In the genomic region with DNA sequence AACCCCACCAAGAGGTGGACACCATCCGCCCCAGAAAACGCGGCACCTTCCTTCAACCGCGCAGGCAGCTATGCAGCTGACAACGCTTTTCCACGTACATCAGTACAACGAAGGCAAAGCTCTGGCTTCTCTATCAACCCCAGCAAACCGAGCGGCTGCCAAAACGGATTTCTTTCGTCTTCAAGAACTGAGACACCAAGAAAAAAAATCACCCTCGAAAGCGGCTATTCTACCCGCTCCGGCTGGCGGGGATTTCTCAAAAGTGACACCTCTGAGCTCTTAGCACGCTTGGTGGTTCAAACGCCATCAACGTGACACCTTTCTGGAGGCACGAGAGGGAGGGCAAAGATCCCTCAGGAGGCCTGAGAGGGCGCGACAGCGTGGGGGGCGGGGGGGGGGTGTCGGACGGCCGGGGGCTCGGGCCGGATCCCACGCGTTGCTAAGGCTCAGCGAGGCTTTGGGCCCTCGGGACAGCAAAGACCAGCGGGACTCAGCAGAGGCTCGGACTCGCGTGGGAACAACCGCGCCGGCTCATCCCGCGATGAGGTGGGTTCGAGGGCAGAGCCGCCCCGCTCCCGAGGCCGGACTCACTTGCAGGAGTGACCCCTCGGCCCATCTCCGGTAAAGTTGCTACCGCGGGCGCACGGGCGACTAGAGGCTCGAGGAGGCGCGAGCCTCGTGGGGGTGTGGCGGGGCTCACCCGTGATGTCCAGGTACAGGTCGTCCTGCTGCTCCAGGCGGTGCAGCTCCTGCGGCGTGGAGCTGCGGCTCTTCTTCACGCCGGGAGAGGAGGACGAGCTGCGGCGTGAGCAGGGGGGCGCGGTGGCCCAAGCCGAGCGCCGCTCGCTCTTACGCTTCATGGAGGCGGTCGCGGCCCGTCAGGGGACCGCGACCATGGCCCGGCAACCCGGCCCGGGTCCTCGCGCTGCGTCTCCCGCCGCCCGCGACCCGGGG, we compare ENCODE assay signal across 8 mouse cellular contexts. TPM values are rescaled to one million over a fixed set of nuclear protein-coding genes. Genes with fewer than 3 reads are reported as not detected.
DNase-seq lines count a peak whose midpoint lies in the region; ATAC-seq and TF ChIP-seq lines count a peak whose summit lies in the region.

No protein-coding gene starts in this region.

- H3K4me2 ChIP-seq in forebrain, embryonic 16.5 days (ENCODE audit: low read length), result peak overlapping the region; percentile 100
- peak overlapping the region; percentile 100 for H3K4me2 ChIP-seq in intestine, postnatal 0 days (replicated peaks; ENCODE audit: low read depth)
- peak overlapping the region; percentile 100 for H3K4me2 ChIP-seq in lung, embryonic 16.5 days (ENCODE audit: low read depth, low read length)

- no peaks in the 10 kb centered on the region for H3K36me3 ChIP-seq in forebrain, embryonic 16.5 days (ENCODE audit: control insufficient read depth, insufficient read depth)
- no peaks in the 10 kb centered on the region for H3K36me3 ChIP-seq in intestine, postnatal 0 days (ENCODE audit: control insufficient read depth, insufficient read depth)
- no peaks in the 10 kb centered on the region for H3K36me3 ChIP-seq in lung, embryonic 16.5 days (ENCODE audit: control insufficient read depth, insufficient read depth, low read length)

- under 1% methylated on average over 88 of the region's 95 CpGs for WGBS in forebrain, embryonic 16.5 days
- WGBS in intestine, postnatal 0 days, result 1% methylated on average over 93 of the region's 95 CpGs
- WGBS in lung, embryonic 16.5 days, result under 1% methylated on average over 81 of the region's 95 CpGs

- peaks cover 14% of the 10 kb centered on the region for H3K27me3 ChIP-seq in forebrain, embryonic 16.5 days (replicated peaks; ENCODE audit: control insufficient read depth, insufficient read depth, low read length)
- H3K27me3 ChIP-seq in intestine, postnatal 0 days (replicated peaks; ENCODE audit: control insufficient read depth, insufficient read depth, low read length), result no peaks in the 10 kb centered on the region
- no peaks in the 10 kb centered on the region; the same call in 1 of the 2 replicates for H3K27me3 ChIP-seq in lung, embryonic 16.5 days (ENCODE audit: control insufficient read depth, insufficient read depth, low read depth, low read length)

- no peak for TF ChIP-seq POLR2A in bone marrow macrophage, adult 2 months (IDR thresholded peaks at IDR 0.05; ENCODE audit: borderline replicate concordance, low read depth, low read length)

- no peaks in the 10 kb centered on the region for H3K9me3 ChIP-seq in forebrain, embryonic 16.5 days (ENCODE audit: control insufficient read depth, low read length)
- no peaks in the 10 kb centered on the region for H3K9me3 ChIP-seq in intestine, postnatal 0 days (ENCODE audit: control insufficient read depth)
- no peaks in the 10 kb centered on the region for H3K9me3 ChIP-seq in lung, embryonic 16.5 days (ENCODE audit: control insufficient read depth, low read length)

- peak; percentile 20 to 21 for DNase-seq in spleen, postnatal 10 days (ENCODE audit: low spot score in 2 of 2)
- no peak for DNase-seq in spleen, postnatal 36 days (ENCODE audit: low spot score in 2 of 2)
- peak; percentile 40 to 48 for DNase-seq in right cerebral cortex, adult 2 months (ENCODE audit: low spot score in 2 of 2)
- no peak for DNase-seq in c-Kit-positive CD71-positive TER-119-positive erythroid progenitor cells, embryonic 14.5 days (ENCODE audit: low spot score)

- peak overlapping the region; percentile 66 for H3K9ac ChIP-seq in forebrain, embryonic 16.5 days (replicated peaks; ENCODE audit: low read depth, low read length)
- H3K9ac ChIP-seq in intestine, postnatal 0 days (ENCODE audit: low read depth, low read length), result peak overlapping the region; percentile 50
- H3K9ac ChIP-seq in lung, embryonic 16.5 days (ENCODE audit: low read length), result peak overlapping the region; percentile 73

- peak; percentile 71 for ATAC-seq in forebrain, embryonic 16.5 days
- peak; percentile 74 for ATAC-seq in intestine, postnatal 0 days
- peak; percentile 63 for ATAC-seq in lung, embryonic 16.5 days (ENCODE audit: low read depth)

- peak overlapping the region; percentile 94 for H3K4me3 ChIP-seq in bone marrow macrophage, adult 2 months (ENCODE audit: insufficient read depth, low read length)
- peak overlapping the region; percentile 68 for H3K4me3 ChIP-seq in forebrain, embryonic 16.5 days (replicated peaks; ENCODE audit: low read length)
- H3K4me3 ChIP-seq in intestine, postnatal 0 days (ENCODE audit: low read depth, low read length), result peak overlapping the region; percentile 73
- peak overlapping the region; percentile 80 for H3K4me3 ChIP-seq in lung, embryonic 16.5 days (ENCODE audit: low read length)

- TF ChIP-seq CTCF in bone marrow macrophage, adult 2 months (IDR thresholded peaks at IDR 0.05; ENCODE audit: low read depth, low read length), result no peak
- no peak for TF ChIP-seq CTCF in intestine, postnatal 0 days (IDR thresholded peaks at IDR 0.05; ENCODE audit: low read depth)

- H3K4me1 ChIP-seq in bone marrow macrophage, adult 2 months (ENCODE audit: control insufficient read depth, insufficient read depth, low read length), result peaks cover 14% of the 10 kb centered on the region
- peaks cover 16% of the 10 kb centered on the region for H3K4me1 ChIP-seq in forebrain, embryonic 16.5 days (replicated peaks; ENCODE audit: control insufficient read depth, insufficient read depth, low read length)
- peaks cover 9% of the 10 kb centered on the region; the same call in 1 of the 2 replicates for H3K4me1 ChIP-seq in intestine, postnatal 0 days (replicated peaks; ENCODE audit: control insufficient read depth, insufficient read depth, low read length)
- H3K4me1 ChIP-seq in lung, embryonic 16.5 days (replicated peaks; ENCODE audit: control insufficient read depth, insufficient read depth, low read length), result peaks cover 13% of the 10 kb centered on the region; the same call in 1 of the 2 replicates

- H3K27ac ChIP-seq in bone marrow macrophage, adult 2 months (ENCODE audit: insufficient read depth, low read depth, low read length), result no peak overlapping the region
- H3K27ac ChIP-seq in forebrain, embryonic 16.5 days (ENCODE audit: low read length), result no peak overlapping the region
- no peak overlapping the region for H3K27ac ChIP-seq in intestine, postnatal 0 days (ENCODE audit: low read depth, low read length)
- H3K27ac ChIP-seq in lung, embryonic 16.5 days (ENCODE audit: low read length), result no peak overlapping the region

RNA-seq across cellular contexts. Expression of gene Cdc14b, which starts 0.9 kb away (rescaled TPM):
- polyA plus RNA-seq in bone marrow macrophage, adult 2 months (2012; ENCODE audit: insufficient read depth, insufficient read length, missing spikeins), result 9.2 and 9.3 TPM in 2 replicates
- 1.7 and 2.9 TPM in 2 replicates for polyA plus RNA-seq in forebrain, embryonic 16.5 days (2015; fragmentation: Nextera tagmentation; extraction: Ambion mirVana)
- 15.0 and 17.2 TPM in 2 replicates for polyA plus RNA-seq in intestine, postnatal 0 days (2015; fragmentation: Nextera tagmentation; extraction: Ambion mirVana)
- polyA plus RNA-seq in lung, embryonic 16.5 days (2015; fragmentation: Nextera tagmentation; extraction: Ambion mirVana), result 8.6 and 8.7 TPM in 2 replicates

RNA-seq across cellular contexts. Expression of gene Aaed1, which starts 38.3 kb away (rescaled TPM):
- 56.9 and 58.1 TPM in 2 replicates for polyA plus RNA-seq in bone marrow macrophage, adult 2 months (2012; ENCODE audit: insufficient read depth, insufficient read length, missing spikeins)
- polyA plus RNA-seq in forebrain, embryonic 16.5 days (2015; fragmentation: Nextera tagmentation; extraction: Ambion mirVana), result 8.2 and 8.7 TPM in 2 replicates
- 28.9 and 29.9 TPM in 2 replicates for polyA plus RNA-seq in intestine, postnatal 0 days (2015; fragmentation: Nextera tagmentation; extraction: Ambion mirVana)
- 60.9 and 62.4 TPM in 2 replicates for polyA plus RNA-seq in lung, embryonic 16.5 days (2015; fragmentation: Nextera tagmentation; extraction: Ambion mirVana)

Comparison
In these comparisons a context has a peak if more than half of its experiments do, and no peak if none do; other contexts are left out.
1. DNase-seq: peak in spleen, postnatal 10 days (2 of 2) and right cerebral cortex, adult 2 months (2 of 2); none in spleen, postnatal 36 days (0 of 2) and c-Kit-positive CD71-positive TER-119-positive erythroid progenitor cells, embryonic 14.5 days (single experiment).
2. Peak in every context shown above with its lines, with median percentiles within 50 percentile points of each other: H3K4me3 ChIP-seq, ATAC-seq, H3K4me2 ChIP-seq and H3K9ac ChIP-seq.